Mouse (Mus musculus) cerebellum, adult 9-11 months (tissue): ENCODE results near the gene Fgfr2.

Experiments used
- DNase-seq: peaks from one replicate; pipeline ENCODE4 v3.0.0; 2022

Gene Fgfr2

DNA sequence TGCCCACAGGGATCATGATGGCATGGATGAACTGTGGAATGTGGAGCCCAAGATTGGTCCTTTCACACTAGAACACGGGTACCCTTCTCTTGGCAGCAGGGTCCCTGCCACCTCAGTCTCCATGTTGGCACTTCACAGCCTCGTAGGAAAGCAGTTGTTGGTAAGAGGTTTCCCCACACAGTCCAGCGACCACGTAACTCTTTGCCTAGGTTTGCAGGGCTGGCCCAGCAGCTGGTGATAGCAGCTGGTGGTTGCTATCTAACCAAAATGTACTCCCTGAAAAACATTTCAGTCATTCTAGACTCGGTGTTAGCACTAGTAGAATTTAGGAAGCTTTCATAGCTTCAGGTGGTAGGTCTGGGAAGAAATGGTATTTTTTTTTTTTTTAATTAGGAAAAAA lies 2464.0 kb downstream of the Fgfr2 start:
- DNase-seq: no peak

DNA sequence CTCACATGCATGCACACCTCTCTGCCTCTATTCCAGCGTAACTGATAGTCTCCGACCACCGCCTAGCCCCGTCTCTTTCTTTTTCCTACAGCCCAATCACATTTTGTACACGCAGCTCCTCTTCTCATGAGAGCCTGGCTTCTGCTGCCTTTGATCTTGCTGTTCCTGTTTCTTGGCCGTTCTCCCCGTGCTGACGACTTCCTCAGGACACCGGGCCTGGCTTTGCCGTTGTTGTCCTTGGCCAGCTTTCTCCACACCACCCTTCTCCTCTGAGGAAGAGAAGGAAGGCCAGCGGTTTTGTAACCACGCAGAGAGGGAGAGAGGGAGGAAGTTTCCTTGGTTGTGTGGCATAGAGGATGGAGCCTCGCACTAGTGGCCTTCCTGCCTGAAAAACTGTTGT lies 2465.4 kb downstream of the Fgfr2 start:
- no peak for DNase-seq

DNA sequence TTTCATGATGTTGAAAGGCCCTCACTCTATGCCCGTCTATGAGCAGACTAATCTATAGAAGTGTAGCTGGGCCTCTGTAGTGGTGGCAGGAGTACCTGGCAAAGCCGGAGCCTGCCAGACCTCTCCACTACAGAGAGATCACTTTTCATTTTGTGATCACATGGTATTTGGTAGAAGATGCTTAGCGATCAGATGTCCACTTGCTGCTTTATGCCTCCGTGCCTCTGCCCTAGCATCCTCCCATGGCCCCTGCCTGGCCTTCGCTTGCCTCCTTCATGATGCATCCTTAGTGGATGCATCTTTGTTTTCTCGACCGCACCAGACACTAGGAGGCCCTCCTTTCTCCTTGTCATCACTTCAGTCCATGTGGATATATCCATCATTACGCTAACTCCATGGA lies 2466.2 kb downstream of the Fgfr2 start:
- no peak for DNase-seq

DNA sequence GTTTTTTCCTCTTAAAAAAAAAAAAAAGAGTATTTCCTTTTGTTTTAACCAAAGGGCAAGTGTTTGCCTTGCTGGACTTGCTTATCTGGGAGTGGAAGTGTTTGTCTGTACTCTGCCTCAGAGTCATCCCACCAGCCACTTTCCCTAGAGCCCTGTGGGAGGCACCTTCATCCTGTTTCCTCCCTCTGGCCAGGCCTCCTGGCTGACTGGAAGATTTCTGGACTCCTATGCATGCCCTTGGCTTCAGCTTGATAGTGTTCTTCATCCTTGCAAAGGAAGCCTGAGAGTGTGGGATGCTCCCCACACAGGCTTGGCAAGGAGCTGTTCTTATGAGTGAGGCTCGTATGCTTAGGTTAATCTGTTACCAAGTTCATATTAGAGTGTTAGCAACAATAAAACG lies 2468.6 kb downstream of the Fgfr2 start:
- DNase-seq: no peak

DNA sequence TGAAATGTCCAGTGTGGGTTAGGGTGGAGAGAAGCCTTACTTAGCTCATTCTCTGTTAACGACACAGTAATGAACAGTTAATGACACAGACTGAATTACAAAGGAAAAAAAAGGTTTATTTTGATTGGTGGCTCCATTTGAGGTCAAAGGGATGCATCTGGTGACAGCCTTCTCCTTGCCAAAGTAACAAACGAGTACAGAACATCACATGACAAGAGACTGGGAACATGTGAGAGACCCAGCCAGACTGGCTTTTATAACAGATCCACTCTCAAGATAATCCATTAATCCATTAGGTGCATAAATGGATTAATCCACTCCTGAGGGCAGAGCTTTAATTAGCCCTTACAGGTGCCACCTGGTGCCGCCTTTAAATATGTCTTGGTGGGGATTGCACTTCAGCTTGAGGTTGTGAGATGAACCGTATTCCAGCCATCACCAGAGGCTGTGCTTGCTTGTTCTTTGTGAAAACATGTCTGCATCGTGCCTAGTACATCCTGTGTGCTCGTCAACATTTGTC lies 2470.1 kb downstream of the Fgfr2 start:
- DNase-seq: no peak

DNA sequence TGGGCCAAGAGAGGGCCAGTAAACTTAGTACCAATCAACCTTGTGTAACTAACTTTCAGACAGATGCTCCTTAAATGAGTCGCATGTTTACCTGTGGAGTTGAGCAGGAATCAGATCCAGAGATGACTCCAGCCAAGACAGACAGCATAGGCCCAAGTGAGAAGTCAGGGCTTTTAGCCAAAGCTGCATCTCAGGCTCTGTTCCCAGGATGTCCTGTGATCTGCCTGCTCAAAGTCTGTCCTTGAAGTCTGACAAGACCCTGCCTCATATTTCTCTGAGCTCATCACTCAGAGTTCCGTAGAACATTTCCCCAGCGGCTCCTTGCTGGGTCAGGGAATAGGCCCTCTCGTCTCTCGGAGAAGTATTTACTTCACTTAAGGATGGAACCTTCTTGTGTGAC lies 2472.5 kb downstream of the Fgfr2 start:
- DNase-seq: no peak

DNA sequence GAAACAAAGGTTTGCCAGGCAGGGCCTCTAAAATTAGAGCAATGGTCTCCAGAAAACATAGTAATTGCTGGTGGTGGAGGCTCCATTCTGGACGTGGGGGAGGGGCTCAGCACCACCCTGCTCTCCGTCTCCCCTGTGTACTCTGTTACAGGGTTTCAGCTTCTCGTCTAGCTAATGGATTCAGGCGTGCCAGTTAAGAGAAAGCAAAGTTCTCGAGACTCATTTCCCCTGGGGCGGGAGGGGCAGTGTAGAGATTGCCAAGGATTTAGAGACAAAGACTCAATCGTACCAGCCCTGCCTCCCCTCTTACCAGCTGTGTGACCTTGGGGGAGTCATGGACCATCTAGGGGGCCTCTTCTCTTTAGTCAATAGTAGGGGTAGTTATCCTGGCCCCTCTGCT lies 2473.9 kb downstream of the Fgfr2 start:
- no peak for DNase-seq

DNA sequence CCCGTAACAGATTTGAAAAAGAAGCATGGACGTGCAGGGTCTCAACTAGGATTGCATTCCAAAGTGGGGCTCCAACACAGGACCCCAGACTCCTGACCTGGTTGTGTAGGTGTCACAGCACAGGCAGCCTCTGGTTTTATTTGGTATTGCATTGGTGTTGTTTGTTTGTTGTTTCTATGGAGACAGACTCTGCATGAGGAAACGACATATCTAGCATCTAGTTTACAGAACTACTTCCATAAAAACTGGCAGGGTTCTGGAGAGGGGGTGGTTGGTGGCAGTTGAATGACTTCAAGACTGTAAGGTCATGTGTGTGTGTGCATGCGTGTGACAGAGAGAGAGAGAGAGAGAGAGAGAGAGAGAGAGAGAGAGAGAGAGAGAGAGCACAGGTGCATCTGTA lies 2475.1 kb downstream of the Fgfr2 start:
- DNase-seq: no peak

DNA sequence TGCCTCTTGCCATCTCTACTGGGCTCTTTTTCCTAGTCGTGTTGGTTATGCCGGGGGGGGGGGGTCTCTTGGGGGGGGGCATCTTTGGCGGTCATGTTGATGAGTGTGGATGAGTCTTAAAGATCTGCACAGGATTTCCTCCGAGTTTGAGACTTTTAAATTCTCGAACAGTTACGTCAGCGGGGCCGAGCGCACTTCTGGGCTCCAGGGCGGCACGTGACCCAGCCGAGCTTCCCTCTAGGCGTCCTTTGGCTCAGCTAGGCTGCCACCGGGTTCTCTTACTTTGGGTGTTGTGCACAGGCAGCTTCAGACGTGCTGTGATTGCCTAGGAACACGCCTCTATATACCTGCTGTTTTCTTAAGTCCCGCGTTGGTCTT lies 2476.4 kb downstream of the Fgfr2 start:
- no peak for DNase-seq

DNA sequence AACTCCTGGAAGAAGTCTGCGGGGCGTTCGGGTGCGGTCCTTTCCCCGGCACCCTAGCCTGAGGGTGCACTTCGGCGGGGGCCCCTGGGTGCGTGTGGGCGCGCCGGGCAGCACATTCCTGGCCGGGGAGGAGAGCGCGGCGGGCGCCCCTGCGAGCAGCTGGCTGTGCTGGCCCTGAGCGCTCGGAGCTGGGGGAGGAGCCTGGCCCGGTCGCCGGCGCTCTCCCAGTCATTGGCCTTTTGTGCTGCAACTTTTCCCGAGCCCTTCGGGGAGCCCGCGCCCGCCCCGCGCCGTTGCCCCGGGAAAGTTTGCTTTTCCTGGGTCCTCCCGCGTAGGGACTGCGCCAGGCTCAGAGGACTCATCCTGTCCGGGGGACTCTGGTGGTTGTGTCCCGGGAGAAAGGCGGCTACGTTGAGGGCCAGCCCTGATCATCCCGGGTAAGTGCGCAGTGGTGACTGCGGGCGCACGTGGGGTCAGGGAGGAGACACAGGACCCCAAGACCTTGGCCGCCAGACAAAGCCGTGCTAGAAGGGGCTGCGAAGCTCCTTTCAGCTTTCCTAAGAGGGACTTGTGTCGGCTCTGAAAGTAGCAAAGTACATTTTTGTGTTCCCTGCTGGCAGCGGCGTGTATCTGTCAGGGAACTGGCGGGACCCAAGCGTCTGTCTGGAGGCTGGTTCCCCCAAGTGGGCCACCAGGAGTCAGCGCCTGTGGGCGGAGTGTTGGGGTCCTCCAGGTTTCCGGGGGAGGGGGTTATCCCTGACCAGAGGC lies 2477.0 kb downstream of the Fgfr2 start:
- no peak for DNase-seq

DNA sequence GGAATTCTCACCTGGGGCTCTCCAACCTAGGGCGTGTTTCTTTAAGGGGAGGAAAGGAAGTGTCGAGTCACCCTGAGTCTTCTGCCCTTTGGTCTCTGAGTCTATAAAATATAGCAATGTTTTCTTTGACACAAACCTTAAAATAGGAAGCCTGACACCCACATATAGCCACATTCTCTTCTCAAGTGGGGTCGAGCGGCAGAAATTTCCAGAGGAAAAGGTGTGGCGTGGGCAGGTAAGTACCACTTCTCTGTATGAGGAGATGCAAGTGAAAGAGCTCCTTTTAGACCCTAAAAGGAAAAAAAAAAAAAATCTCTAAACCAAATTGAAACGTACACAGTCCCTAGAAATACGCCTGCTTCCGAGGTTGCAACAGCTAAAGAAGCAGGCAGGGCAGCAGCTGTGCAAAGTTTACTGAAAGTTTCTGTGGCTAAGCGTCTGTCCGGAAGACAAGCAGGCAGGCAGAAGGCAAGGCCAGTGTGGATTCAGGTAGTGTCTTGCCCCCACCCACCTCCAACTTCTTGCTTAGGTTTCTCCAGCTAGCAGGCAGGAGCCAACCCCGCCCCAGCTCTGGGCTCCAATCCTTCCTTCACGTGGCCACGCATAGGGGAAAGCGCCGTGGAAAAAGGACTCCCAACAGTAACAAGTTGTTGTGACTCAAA lies 2477.7 kb downstream of the Fgfr2 start:
- no peak for DNase-seq

DNA sequence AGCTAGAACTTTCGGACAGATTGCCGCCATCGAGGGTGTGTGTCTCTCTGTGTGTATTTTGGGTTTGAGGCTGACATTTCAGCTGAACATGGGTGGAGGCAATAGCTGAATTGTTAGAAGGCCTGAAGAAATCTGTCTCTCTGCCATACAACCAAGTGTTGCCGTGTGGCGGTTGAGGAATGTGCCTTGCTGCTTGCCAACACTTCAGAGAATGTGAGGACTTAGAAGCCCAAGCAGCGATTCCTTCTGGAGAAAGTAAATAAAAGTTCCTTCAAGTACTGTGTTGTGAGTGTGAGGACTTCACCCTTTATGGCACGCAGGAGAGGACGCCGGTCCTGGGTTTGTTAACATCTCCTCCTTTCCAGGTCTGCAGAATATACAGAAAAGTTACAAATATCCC lies 2482.5 kb downstream of the Fgfr2 start:
- DNase-seq: no peak

DNA sequence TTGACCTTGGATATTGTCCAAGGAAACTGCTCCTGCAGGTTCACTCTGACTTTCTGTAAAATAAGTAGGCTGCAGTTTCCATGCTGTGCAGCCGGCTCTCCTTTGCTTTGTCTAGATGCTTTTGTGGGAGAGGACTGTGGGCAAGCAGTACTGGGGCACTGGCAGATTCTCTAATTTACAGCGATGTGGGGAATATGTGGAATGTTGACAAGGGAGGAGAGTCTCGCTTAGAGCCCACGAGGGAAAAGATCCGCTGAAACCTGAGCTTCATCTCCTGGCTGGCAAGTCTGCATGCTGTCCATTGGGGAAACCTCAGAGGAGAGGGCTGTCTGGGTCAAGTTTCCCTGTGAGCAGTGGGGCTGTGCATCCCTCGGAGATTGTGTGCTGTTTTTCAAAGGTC lies 2485.3 kb downstream of the Fgfr2 start:
- DNase-seq: no peak

DNA sequence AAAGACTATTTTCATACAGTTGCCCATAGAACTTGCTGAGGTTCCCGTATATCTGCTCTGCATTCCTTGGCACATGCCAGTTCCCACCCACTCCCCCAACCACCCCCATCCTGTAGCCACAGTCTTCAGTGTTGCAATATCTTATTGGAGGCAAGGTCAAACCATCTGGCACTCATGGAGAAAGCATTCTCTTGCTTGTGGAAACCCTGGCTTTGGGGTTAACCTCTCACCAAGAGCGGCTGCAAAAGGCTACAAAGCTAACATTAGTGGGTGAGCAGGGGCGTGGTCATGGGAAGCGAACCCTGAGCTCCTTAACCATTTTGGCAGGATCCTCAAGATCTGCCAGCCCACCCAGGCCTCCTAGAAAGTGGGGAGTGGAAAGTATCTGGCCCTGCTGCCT lies 2486.2 kb downstream of the Fgfr2 start:
- no peak for DNase-seq

DNA sequence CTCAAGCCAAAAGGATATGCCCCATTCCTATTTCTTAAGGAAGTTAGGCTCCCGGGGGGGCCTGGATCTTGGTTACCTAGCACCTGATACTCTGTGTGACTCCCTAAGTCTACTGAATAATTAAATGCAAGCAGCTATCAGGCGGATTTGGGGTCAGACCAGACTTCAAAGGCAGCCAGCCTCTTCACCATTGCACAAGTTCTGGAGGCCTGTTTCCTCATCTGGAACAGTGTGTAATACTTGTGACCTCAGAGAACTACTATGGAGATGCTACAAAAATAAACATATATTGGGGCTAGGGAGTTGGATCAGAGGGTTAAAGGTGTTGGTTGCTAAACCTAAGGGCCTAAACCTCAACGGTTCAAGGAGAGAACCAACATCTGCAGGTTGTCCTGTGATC lies 2486.9 kb downstream of the Fgfr2 start:
- DNase-seq: no peak

DNA sequence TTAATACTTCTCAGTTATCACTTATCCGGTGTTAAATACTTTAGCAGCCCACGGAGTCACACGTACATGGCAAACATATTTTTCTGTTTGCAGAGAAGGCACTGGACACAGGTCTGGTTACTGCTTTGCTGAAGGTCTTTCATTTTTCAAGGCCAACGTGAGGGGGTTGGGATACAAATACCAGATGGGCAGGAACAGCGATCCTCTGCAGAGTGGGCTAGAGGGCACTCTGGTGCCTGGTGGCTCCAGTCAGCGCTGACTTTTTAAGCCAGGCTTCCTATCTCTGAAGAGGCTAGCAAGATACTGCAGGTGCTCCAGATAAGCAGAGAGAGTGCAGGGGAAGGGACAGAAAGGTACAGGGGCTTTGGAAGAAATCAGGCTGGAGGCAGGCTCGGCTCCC lies 2487.9 kb downstream of the Fgfr2 start:
- DNase-seq: no peak

DNA sequence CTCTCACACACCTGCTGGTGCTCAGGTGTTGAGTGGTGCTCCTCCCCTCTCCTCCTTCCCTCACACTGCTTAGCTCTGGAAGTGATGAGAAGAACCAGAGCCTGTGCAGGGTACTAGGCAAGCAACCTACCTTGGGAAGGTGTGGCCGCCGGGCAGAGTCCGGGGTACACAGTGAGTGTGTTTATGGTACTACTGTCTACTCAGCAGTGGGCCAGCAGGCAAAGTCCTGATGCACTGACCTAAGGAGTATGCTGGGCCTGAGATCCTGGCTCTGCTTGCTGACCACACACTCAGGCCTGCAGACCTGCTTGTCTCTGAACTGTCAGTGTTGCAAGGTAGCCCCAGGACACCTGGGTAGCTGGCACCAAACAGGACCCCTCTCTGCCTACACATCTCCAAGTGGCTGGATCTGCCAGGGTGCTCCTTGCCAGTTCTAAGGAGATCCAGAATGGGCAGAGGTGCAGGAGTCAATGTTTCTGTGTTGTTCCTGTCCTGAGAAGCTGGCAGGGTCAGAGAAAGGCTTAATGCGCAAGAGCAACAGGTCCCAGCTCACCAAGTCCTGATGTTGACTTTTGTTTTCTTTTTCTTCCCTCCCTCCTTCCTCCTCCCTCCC lies 2488.8 kb downstream of the Fgfr2 start:
- DNase-seq: no peak

DNA sequence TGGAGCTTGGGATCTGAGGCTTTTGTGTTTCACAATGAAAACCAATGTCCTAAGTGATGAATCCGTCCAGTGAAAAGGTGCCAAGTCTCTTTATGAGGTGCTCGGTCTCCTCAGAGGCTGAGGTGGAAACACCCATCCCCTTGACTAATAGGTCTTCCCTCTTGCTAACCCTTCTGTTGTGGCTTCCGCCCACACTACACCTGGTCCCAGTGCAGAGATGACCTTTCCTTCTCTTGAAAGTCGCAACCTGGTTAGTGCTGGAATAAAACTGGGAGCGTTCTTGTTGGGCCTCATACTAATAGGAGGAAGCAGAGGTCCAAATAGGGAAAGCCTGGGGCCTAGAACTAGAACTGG lies 2490.8 kb downstream of the Fgfr2 start:
- DNase-seq: no peak

DNA sequence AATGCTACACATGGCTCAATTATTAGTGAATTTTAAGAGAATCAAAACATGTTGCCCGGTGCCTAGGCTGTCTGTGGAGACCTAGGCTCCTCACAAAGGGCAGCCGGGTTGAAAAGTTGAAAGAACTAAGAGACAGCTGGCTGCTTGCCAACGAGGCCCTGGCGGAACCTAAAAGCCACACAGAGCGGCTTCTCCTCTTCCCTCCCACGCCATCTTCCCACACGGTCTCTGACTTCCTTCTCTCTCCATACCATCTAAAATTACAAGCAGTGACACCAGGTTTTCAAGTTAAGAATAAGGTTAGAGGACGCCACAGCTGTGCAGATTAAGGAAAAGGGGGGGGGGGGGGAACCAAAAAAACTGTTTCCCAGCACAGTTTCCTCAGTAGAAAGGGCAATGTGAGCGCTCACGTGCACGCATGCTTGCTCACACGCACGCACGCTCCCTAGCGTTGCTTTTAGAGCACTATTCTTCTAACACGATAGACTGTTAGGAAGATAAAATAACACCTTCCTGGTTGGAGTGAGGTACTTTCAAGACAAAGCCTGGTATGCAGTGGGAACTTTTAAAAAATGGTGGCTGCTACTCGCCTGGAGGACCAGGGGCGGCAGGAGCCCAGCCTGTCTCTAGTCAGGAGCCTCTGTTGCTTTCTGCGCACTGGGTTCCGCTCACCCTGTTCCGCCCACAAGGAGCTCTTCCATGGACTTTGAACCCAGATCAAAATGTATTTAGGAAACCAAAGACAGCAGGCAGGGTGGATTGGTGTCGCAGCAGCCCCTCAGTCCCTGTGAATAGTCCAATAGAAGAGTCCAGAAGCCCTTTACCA lies 2491.4 kb downstream of the Fgfr2 start:
- no peak for DNase-seq

DNA sequence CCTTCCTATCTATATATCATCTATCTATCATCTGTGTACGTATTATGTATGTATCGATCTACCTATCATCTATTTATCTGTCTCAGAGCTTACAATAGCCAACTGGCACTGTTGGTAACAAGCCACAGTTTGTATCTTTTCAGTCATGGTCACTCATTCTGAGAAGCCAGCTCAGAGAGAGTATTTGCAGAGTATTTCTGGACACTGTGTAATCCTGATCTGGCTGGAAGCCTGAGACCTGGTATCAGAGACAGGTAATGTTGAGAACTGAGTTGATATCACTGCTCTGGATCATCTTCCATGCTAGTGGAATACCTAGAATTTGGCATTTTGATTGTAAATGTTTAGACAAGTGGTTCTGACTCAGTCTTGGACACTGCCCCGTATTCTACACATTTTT lies 2492.2 kb downstream of the Fgfr2 start:
- DNase-seq: no peak

DNA sequence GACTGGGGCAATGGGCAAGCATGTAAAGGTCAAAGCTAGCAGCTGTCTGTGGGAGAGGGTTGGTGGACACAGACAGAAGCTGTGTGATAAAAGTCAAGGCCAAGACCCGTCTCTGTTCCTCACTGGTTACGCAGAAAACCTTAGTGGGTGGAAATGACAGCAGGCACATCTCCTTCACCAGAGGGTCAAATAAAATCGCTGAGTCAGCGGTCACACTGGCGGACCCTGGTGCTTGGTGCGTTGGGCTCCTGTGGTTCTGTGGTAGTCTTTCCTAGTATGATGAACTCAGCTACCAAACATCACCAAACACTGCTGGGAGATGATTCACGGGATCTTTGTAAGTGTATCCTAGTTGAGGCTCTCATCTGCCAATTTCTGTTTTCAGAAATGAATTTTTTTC lies 2493.2 kb downstream of the Fgfr2 start:
- no peak for DNase-seq

DNA sequence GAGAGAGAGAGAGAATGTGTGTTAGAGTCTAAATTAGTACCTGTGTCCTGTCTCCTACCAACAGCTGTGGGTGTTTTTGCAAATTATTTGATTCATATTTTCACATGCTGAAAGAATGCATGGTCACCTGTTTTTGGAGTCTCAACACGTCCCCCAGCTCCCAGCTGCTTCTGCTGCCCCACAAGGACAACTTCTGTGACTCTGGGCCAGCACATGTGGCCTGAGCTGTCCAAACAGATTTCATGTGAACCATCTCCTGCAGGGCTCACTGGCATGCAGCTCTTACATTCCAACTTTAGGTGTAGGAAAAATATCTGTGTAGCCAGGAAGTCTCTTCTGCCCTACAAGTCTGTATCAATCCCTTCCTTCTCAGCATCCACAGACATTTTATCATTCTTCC lies 2494.5 kb downstream of the Fgfr2 start:
- no peak for DNase-seq

DNA sequence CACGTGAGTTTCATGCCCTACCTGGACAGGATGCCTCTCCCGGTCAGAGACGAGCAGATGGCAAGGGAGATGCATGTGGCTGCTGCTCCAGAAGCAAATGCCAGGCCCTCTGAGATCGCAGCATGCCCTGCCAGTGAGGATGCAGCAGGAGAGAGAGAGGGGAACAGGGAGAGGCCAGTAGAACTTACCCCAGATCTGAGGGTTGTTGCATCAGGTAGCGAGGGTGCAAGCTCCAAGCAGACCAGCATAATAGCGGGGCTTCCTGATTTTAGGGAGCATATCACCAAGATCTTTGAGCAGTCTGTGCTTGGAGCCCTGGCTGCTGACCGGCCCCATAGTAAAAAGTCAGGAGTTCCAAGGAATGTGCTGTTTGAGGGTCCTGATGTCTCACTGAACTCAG lies 2497.8 kb downstream of the Fgfr2 start:
- peak; percentile 41 for DNase-seq

DNA sequence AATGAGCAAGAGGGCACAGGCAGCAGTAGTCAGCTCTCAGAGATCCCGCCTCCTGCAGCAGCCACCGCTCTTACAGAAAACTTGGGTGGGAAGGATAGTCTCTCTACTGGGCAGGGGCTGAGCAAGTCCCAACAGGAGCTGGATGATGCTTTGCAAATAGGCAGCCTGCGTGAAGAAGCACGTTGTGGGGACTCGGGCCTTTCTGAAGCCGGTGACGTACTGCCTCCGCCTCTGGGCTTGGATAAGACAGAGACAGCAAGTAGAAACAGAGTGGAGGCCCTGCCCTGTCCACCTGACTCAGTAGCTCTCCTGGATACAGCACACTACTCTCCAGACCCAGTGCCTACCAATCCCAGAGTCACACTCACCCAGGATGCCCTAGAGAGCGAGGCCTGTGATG lies 2498.9 kb downstream of the Fgfr2 start:
- DNase-seq: no peak
